Mouse (Mus musculus) brown adipose tissue, adult 24 weeks (tissue): ENCODE measurements around the gene Lrrn2. TPM values are rescaled to one million over a fixed set of nuclear protein-coding genes. Genes with fewer than 3 reads are reported as not detected.
A peak's percentile ranks its signal among the peaks of the same experiment; 100 is the strongest.

ENCODE experiments used
- H3K27ac ChIP-seq: fragments of 200-500 bp; replicated peaks from 2 replicates; pipeline ENCODE4 v1.5.1; 2012; ENCODE audit warnings: low read depth, mild to moderate bottlenecking, low read length
- H3K4me1 ChIP-seq: fragments of 200-500 bp; 2 replicates; pipeline ENCODE4 v1.6.1; 2012; ENCODE audit warnings: low read length, mixed read lengths; ENCODE audit not compliant: control insufficient read depth, insufficient read depth, insufficient read length
- H3K4me3 ChIP-seq: fragments of 200-500 bp; 2 replicates; pipeline ENCODE4 v1.5.1; 2012; ENCODE audit warnings: low read depth, mild to moderate bottlenecking, low read length, moderate library complexity; ENCODE audit not compliant: insufficient read depth
- polyA plus RNA-seq: library from polyadenylated mRNA; stranded (reverse); fragments of >200 nt; gene quantifications from 2 replicates; pipeline ENCODE4 v1.2.4, GENCODE M21; 2012; ENCODE audit not compliant: missing spikeins, insufficient read depth, insufficient read length

Gene Lrrn2
- polyA plus RNA-seq, 1 experiment: 0.71 TPM

- Histone ChIP-seq H3K27ac (no peak overlapping the region), H3K4me1 (no peaks in the 10 kb centered on the region), H3K4me3 (no peak overlapping the region)
Observed at GRCm38 (mm10) chr1:132865585-132865984, 14.5 kb upstream of the Lrrn2 start.

- Histone ChIP-seq H3K4me3 (no peak overlapping the region), H3K4me1 (no peaks in the 10 kb centered on the region)
Observed at GRCm38 (mm10) chr1:132870327-132870726, 9.7 kb upstream of the Lrrn2 start.

GRCm38 (mm10) chr1:132878951-132879610, 992 bp upstream of the Lrrn2 start:
- Histone ChIP-seq H3K27ac (no peak overlapping the region), H3K4me3 (no peak overlapping the region), H3K4me1 (no peaks in the 10 kb centered on the region)

More at GRCm38 (mm10) chr1:132870327-132870726, 9.7 kb upstream of the Lrrn2 start:
- no peak overlapping the region for H3K27ac ChIP-seq

- Histone ChIP-seq H3K4me3 (peak overlapping the region; percentile 60; the same call in 1 of the 2 replicates), H3K4me1 (no peaks in the 10 kb centered on the region), H3K27ac (no peak overlapping the region)
Observed at GRCm38 (mm10) chr1:132879801-132880160, 292 bp upstream of the Lrrn2 start.

GRCm38 (mm10) chr1:132881041-132881761, 1.1 kb downstream of the Lrrn2 start:
- H3K4me3 ChIP-seq: peak overlapping the region; percentile 60
- H3K4me1 ChIP-seq: no peaks in the 10 kb centered on the region
- H3K27ac ChIP-seq: no peak overlapping the region

- Histone ChIP-seq H3K27ac (no peak overlapping the region), H3K4me1 (no peaks in the 10 kb centered on the region), H3K4me3 (no peak overlapping the region)
Observed at GRCm38 (mm10) chr1:132881836-132882235, 1.8 kb downstream of the Lrrn2 start.

- Histone ChIP-seq H3K27ac (no peak overlapping the region), H3K4me3 (no peak overlapping the region), H3K4me1 (no peaks in the 10 kb centered on the region)
Observed at GRCm38 (mm10) chr1:132885701-132886100, 5.6 kb downstream of the Lrrn2 start.

GRCm38 (mm10) chr1:132886626-132887025, 6.6 kb downstream of the Lrrn2 start:
- Histone ChIP-seq H3K4me1 (no peaks in the 10 kb centered on the region), H3K4me3 (no peak overlapping the region), H3K27ac (no peak overlapping the region)

GRCm38 (mm10) chr1:132888811-132889210, 8.7 kb downstream of the Lrrn2 start:
- H3K4me3 ChIP-seq: no peak overlapping the region
- no peaks in the 10 kb centered on the region for H3K4me1 ChIP-seq
- H3K27ac ChIP-seq: no peak overlapping the region

GRCm38 (mm10) chr1:132890161-132890794, 10.2 kb downstream of the Lrrn2 start:
- Histone ChIP-seq H3K4me3 (no peak overlapping the region), H3K27ac (no peak overlapping the region), H3K4me1 (no peaks in the 10 kb centered on the region)

- Histone ChIP-seq H3K27ac (no peak overlapping the region), H3K4me1 (no peaks in the 10 kb centered on the region), H3K4me3 (no peak overlapping the region)
Observed at GRCm38 (mm10) chr1:132892065-132892464, 12.0 kb downstream of the Lrrn2 start.

GRCm38 (mm10) chr1:132893311-132894077, 13.4 kb downstream of the Lrrn2 start:
- Histone ChIP-seq H3K4me1 (no peaks in the 10 kb centered on the region), H3K4me3 (no peak overlapping the region)

GRCm38 (mm10) chr1:132899029-132899428, 19.0 kb downstream of the Lrrn2 start:
- Histone ChIP-seq H3K27ac (no peak overlapping the region), H3K4me3 (no peak overlapping the region), H3K4me1 (no peaks in the 10 kb centered on the region)

More at GRCm38 (mm10) chr1:132893311-132894077, 13.4 kb downstream of the Lrrn2 start:
- H3K27ac ChIP-seq: no peak overlapping the region

GRCm38 (mm10) chr1:132899626-132900025, 19.6 kb downstream of the Lrrn2 start:
- Histone ChIP-seq H3K4me3 (no peak overlapping the region), H3K4me1 (no peaks in the 10 kb centered on the region), H3K27ac (no peak overlapping the region)

GRCm38 (mm10) chr1:132900945-132901344, 20.9 kb downstream of the Lrrn2 start:
- no peak overlapping the region for H3K27ac ChIP-seq
- no peak overlapping the region for H3K4me3 ChIP-seq
- no peaks in the 10 kb centered on the region for H3K4me1 ChIP-seq
